Mouse (Mus musculus) midbrain, embryonic 13.5 days (tissue): Measurements from ENCODE around the gene Slc38a3. TPM values are rescaled to one million over a fixed set of nuclear protein-coding genes. Genes with fewer than 3 reads are reported as not detected.
A peak's percentile ranks its signal among the peaks of the same experiment; 100 is the strongest.

Experiments
- ATAC-seq: fragments of 200-750 bp; cut with Nextera tagmentation; 2 replicates; pipeline ENCODE4 v1.8.0; 2017; ENCODE audit warnings: mild to moderate bottlenecking, moderate TSS enrichment, moderate library complexity
- H3K27ac ChIP-seq: fragments of 300-500 bp; sonication (generic); 2 replicates; pipeline ENCODE4 v1.5.1; 2015; ENCODE audit warnings: inconsistent platforms, mild to moderate bottlenecking, moderate library complexity
- H3K27me3 ChIP-seq: fragments of 300-500 bp; sonication (generic); 2 replicates; pipeline ENCODE4 v1.6.1; 2015; ENCODE audit warnings: mild to moderate bottlenecking, inconsistent platforms
- H3K36me3 ChIP-seq: fragments of 300-500 bp; sonication (generic); 2 replicates; pipeline ENCODE4 v1.6.1; 2015; ENCODE audit warnings: mild to moderate bottlenecking, inconsistent platforms
- H3K4me1 ChIP-seq: fragments of 300-500 bp; sonication (generic); replicated peaks from 2 replicates; pipeline ENCODE4 v1.6.1; 2015; ENCODE audit warnings: inconsistent platforms
- H3K4me2 ChIP-seq: fragments of 300-500 bp; sonication (generic); replicated peaks from 2 replicates; pipeline ENCODE4 v1.6.1; 2015; ENCODE audit warnings: moderate library complexity, mild to moderate bottlenecking, inconsistent platforms
- H3K4me3 ChIP-seq: fragments of 300-500 bp; sonication (generic); replicated peaks from 2 replicates; pipeline ENCODE4 v1.5.1; 2015; ENCODE audit warnings: mild to moderate bottlenecking, inconsistent platforms
- H3K9ac ChIP-seq: fragments of 300-500 bp; sonication (generic); replicated peaks from 2 replicates; pipeline ENCODE4 v1.6.1; 2015; ENCODE audit warnings: mild to moderate bottlenecking, inconsistent platforms
- H3K9me3 ChIP-seq: fragments of 300-500 bp; sonication (generic); 2 replicates; pipeline ENCODE4 v1.6.1; 2016; ENCODE audit warnings: mild to moderate bottlenecking, inconsistent platforms
- WGBS: fragments of 180-500 bp; shearing (Covaris S2); methylation state at CpG from one replicate; pipeline ENCODE4 v1.1.7; 2015; 5-methylcytosine and 5-hydroxymethylcytosine counted together
- polyA plus RNA-seq: library from polyadenylated mRNA; unstranded; fragments of >200 nt; fragmentation: Nextera tagmentation; extraction: Ambion mirVana; gene quantifications from 2 replicates; pipeline ENCODE4 v1.2.1, GENCODE M21; 2015

Gene Slc38a3
- polyA plus RNA-seq, 1 experiment from 2014 or later, result 22.0 TPM

DNA sequence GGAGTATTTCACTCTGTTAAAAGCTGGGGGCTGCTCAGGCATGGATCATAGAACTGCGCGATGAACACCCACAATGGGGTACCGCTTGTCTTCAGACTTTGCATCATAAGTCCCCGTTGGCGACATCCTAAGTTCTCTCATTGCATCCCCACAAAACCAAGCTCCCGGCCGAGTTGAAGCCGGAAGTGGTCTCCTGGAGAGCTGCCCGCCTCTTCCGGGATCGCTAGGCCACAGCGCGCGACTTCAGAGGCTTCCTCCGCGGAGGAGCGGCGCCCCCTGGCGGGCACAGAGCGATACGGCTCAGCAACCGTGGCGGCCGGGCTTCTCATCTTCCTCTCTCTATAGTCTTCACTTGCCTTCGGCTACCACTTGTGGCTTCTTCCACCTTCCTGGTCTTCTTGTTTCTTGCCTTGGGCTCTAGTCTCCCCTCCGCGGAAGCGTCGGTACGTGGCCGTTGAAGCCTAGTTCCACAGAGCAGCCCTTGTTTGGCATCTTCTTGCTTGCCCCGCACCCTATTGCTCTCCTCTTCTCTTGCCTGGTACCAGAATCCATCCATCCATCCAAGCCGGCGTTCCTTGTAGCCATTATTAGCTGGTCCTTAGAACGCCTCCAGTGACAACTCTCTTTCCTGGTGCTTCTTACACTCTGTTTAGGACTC, 24.7 kb downstream of the Slc38a3 start:
- Histone ChIP-seq H3K4me3 (peak overlapping the region; percentile 38), H3K36me3 (no peaks in the 10 kb centered on the region), H3K27ac (peak overlapping the region; percentile 45; the same call in 1 of the 2 replicates), H3K27me3 (no peaks in the 10 kb centered on the region), H3K4me1 (peaks cover 36% of the 10 kb centered on the region), H3K9ac (peak overlapping the region; percentile 63), H3K9me3 (no peaks in the 10 kb centered on the region), H3K4me2 (peak overlapping the region; percentile 58)
- WGBS, result 5% methylated on average over 35 of the region's 35 CpGs
- ATAC-seq, result peak; percentile 76

DNA sequence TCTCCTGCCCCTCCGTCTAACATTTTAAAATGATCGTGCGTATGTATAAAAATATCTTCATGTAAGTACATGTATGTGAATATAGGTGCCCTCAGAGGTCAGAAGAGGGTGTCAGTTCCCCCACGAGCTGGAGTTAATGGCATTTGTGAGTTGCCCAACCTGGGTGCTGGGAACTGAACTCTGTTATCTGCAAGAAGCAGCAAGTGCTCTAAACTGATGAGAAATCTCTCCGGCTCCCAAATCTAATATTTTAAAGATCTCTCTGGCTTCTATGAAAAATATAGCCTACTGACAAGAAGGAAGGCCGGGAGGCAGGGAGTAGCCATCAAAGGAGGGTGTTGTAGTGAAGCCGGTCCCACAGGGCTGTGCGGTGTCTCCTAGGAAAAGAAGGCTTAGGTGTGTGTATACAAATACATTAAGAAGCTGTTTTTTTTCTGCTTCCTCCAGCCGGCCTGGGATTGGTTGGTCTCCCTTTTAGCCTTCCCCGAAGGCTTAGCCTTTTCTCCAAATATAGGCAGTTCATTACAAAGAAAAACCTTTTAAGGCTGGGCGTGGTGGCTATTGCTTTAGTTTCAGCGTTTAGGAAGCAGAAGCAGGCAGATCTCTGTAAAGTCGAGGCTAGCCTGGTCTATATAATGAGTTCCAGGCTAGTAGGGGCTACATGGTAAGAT, 25.7 kb downstream of the Slc38a3 start:
- no peaks in the 10 kb centered on the region for H3K36me3 ChIP-seq
- H3K9ac ChIP-seq, result peak overlapping the region; percentile 63; the same call in 1 of the 2 replicates
- no peaks in the 10 kb centered on the region for H3K27me3 ChIP-seq
- H3K4me2 ChIP-seq, result peak overlapping the region; percentile 58
- 95% methylated on average over 13 of the region's 13 CpGs for WGBS
- H3K4me1 ChIP-seq, result peaks cover 36% of the 10 kb centered on the region
- no peak overlapping the region for H3K27ac ChIP-seq
- no peak for ATAC-seq
- peak overlapping the region; percentile 38; the same call in 1 of the 2 replicates for H3K4me3 ChIP-seq
- no peaks in the 10 kb centered on the region for H3K9me3 ChIP-seq

DNA sequence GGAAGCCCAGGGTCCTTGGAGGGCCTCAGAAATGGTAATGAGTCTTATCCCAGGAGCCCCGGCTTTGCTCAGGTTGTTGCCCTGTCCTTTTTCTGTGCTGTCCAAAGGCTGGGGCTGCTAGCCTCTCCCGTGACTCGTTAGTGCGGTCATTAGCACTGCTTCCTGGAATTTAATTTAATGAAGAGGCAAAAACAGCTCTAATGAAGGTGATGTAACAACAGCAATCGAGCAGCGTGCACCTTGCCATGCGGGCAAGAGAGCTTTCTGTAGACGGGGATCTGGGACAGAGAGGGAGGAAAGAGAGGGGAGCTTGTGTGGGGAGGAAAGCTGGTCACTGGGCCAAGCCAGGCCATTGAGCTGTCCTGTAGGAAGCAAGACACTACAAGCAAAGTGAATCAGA, 27.7 kb downstream of the Slc38a3 start:
- no peaks in the 10 kb centered on the region for H3K9me3 ChIP-seq
- no peak overlapping the region for H3K4me3 ChIP-seq
- ATAC-seq, result no peak
- no peak overlapping the region for H3K9ac ChIP-seq
- 36% methylated on average over 8 of the region's 8 CpGs for WGBS
- no peaks in the 10 kb centered on the region for H3K36me3 ChIP-seq
- peak overlapping the region; percentile 21; the same call in 1 of the 2 replicates for H3K27ac ChIP-seq
- no peaks in the 10 kb centered on the region for H3K27me3 ChIP-seq
- H3K4me1 ChIP-seq, result peaks cover 49% of the 10 kb centered on the region
- H3K4me2 ChIP-seq, result no peak overlapping the region

DNA sequence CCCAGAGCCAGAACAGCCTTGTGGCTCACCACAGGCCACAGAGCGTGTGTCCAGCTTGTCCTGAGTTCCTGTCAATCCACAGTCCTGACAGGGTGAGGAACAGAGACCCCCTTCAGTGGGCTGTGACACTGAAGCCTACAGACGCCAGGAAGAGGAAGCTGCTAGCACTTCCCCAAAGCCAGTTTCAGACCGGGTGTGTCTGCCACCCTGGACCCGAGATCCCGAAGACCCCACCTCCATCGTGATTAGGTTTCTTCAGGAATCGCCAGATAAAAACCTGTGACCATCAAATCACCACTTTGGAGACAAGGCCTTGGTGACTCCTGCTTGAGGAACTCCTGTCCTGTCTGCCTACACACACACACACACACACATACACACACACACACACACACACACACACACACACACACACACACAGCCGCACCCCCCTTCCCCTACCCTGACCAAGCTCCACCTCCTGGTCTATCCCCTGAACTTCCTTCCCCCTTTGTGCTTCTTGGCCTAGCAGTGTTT, 29.0 kb downstream of the Slc38a3 start:
- Histone ChIP-seq H3K9me3 (no peaks in the 10 kb centered on the region), H3K4me1 (peaks cover 58% of the 10 kb centered on the region), H3K4me3 (no peak overlapping the region), H3K36me3 (no peaks in the 10 kb centered on the region), H3K27me3 (no peaks in the 10 kb centered on the region), H3K9ac (no peak overlapping the region), H3K4me2 (no peak overlapping the region), H3K27ac (no peak overlapping the region)
- no peak for ATAC-seq
- 37% methylated on average over 7 of the region's 8 CpGs for WGBS

DNA sequence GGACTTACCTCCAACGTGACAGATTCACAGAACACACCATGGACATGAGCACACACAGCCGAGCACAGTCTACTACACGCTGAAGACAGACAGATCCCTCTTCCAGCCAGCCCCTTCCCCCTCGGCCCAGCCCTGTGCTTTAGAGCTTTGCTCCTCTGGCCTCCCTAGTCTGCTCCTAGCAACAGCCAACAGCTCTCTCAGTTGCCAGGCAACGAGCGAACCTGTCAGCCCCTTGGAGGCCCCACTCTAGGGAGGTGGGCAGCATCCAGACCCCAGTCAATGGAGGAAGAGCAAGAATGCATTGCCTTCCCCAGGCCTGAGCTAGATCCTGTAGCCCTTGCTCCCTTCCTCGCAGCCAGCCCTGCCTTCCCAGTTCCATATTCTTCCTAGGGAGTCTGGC, 32.3 kb downstream of the Slc38a3 start:
- Histone ChIP-seq H3K9ac (peak overlapping the region; percentile 17), H3K4me2 (peak overlapping the region; percentile 37), H3K4me3 (no peak overlapping the region; the same call in 1 of the 2 replicates), H3K27me3 (no peaks in the 10 kb centered on the region), H3K9me3 (no peaks in the 10 kb centered on the region), H3K27ac (peak overlapping the region; percentile 89), H3K4me1 (peaks cover 66% of the 10 kb centered on the region), H3K36me3 (no peaks in the 10 kb centered on the region)
- peak; percentile 67 for ATAC-seq
- 4% methylated on average over 7 of the region's 7 CpGs for WGBS

DNA sequence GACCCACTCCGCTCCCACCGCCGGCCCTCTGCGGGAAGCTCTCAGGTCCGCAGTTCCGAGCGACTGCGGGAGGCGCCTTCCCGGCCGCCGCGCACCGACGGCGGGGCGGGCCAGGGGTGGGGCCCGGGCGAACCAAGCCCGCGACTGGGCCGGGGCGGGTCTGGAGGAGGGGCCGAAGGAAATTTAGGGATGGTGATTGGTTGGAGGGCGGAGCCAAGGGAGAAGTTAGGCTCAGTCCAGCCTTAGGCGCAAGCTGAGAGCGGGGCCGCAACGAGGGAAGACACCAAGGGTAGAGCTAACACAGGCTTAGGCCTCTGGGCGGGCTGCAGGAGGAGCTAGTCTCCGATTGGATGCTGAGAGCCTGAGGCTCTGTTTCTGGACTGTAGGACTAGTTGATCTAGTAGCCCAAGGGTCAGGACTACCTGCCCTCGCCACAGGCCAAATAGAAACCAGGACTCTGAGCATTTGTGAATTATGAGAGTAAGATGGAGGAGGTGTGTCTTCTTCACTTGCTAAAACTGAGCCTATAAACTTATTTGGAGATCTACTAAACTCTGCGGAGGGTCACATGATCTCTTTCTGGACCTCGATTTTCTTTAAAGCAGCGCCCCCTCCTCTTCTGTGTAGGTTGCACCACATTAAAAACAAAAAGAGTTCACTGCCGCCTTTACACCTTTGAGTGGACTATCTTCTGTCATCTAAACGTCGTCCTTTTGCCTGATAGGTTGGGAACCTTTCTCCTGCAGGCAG, 33.9 kb downstream of the Slc38a3 start, which contains the start of gene Gnai2:
TSS of gene Gnai2 (minus strand) at position 89 of the 750 bp plus-strand sequence.
- H3K27me3 ChIP-seq, result no peaks in the 10 kb centered on the region
- H3K4me1 ChIP-seq, result peaks cover 67% of the 10 kb centered on the region
- H3K4me2 ChIP-seq, result peak within 1 kb of the TSS; percentile 90

DNA sequence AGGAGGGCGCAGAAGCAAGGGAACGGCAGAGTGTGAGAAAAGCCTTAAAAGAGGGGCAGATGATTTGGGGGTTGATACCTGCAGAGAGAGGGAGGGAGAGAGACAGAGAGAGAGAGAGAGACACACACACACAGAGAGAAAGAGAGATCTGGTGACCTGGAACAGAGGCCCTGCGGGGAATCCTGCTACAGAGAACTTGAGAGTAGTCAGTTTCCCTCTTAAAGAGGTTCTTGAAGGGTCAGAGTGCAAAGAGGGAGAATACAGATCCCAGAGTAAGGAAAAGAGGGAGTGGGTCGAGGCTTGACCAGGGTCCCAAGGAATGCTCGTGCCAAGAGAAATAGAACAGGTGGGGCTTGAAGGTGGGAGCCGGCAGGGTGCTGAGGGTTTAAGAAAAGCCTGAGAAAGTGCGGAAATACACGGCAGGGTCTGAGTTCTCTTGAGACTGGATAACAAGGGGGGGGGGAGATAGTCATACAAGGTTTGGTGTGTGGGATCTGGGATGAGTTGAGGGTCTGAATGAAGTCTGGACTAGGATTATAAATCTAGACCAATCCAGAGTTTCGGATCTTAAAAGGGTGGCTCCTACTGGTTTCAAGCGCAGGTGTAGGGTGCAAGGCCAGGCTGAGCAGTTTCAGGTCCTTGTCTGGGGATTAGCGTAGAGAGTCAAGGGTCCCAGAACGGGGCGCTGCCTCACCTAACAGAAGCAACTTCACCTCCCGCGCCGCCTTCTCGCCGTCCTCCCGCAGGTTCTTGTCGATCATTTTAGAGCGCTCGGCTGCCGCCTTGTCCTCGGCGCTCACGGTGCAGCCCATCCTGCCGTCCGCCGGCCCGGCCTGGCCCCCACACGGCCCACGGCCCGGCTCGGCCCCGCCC, 34.7 kb downstream of the Slc38a3 start:
- Histone ChIP-seq H3K9ac (peak overlapping the region; percentile 97), H3K9me3 (no peaks in the 10 kb centered on the region), H3K27me3 (no peaks in the 10 kb centered on the region), H3K27ac (peak overlapping the region; percentile 98), H3K4me3 (peak overlapping the region; percentile 87), H3K4me2 (peak overlapping the region; percentile 90), H3K36me3 (no peaks in the 10 kb centered on the region), H3K4me1 (peaks cover 69% of the 10 kb centered on the region)
- WGBS, result under 1% methylated on average over 30 of the region's 35 CpGs
- no peak for ATAC-seq

More for the DNA sequence above, 33.9 kb downstream of the Slc38a3 start, which contains the start of gene Gnai2:
- ATAC-seq, result peak; percentile 83
- peak within 1 kb of the TSS; percentile 98 for H3K27ac ChIP-seq
- WGBS, result 6% methylated on average over 22 of the region's 38 CpGs
- H3K9me3 ChIP-seq, result no peaks in the 10 kb centered on the region
- peak within 1 kb of the TSS; percentile 87 for H3K4me3 ChIP-seq
- peak within 1 kb of the TSS; percentile 97 for H3K9ac ChIP-seq
- H3K36me3 ChIP-seq, result no peaks in the 10 kb centered on the region

DNA sequence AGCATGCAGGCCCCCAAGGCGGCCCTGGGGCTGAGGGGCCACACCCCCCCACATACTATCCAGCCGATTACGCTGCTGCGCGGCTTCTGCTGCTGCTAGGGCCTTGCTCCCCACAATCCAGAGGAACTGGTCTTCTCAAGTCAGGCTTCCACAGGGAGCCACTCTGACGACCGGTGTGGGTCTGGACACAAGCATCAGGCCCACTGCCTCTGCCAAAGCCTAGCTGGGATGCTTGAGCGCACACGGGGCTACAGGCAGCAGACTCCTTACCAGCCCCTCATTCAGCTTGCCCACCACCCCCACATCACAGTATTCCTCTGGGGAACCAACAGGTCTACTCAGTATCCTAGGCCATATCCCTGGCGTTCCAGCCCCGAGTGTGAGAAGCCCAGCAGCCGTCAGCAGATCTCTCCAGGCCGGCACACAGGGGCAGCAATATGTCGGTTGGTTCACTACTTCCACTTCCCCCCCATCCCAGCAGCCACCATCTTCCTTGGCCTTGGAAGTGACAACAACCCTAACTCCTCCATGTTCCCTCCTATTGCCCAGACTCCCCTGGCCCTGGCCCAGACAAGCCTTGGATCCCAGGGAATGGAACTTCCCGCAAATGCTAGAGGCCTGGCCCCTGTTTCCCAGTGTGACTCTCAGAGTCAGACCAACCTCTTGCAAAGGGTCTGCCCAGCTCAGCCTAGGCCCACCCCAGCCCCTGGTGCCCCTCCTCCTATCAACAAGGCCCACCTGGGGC, 35.5 kb downstream of the Slc38a3 start:
- WGBS, result 2% methylated on average over 15 of the region's 15 CpGs
- ATAC-seq, result no peak
- H3K9me3 ChIP-seq, result no peaks in the 10 kb centered on the region

DNA sequence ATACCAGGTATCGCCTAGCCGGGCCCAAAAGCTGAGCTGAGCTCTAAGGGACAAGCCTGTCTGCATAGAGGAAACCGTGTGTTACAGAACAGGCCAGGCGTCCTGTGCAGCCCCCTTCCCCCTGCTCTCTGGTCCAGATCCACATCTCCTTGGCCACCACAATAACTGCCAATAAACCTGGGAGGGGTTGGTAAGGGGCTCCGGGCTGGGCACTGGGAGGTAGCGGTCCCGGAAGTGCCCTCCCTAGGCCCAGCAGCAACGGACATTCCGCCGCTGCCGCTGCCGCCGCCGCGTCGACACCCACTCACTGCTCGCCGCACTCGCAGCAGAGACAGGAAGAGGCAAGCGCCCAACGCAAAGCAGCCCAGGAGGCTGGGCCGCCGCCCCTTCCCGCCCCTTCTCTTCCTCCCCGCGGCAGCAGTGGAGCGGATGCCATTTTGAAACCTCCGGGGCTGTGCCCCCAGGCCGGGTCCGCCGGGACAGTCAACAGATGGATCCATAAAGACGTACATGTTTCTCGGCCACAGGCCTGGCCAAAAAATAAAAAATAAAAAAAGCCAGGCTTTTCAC, 36.2 kb downstream of the Slc38a3 start:
- ATAC-seq, result no peak
- H3K36me3 ChIP-seq, result no peaks in the 10 kb centered on the region
- under 1% methylated on average over 33 of the region's 33 CpGs for WGBS
- peak overlapping the region; percentile 90 for H3K4me2 ChIP-seq
- H3K9ac ChIP-seq, result peak overlapping the region; percentile 97
- peak overlapping the region; percentile 87 for H3K4me3 ChIP-seq
- H3K9me3 ChIP-seq, result no peaks in the 10 kb centered on the region
- H3K4me1 ChIP-seq, result peaks cover 83% of the 10 kb centered on the region
- peak overlapping the region; percentile 98 for H3K27ac ChIP-seq
- H3K27me3 ChIP-seq, result no peaks in the 10 kb centered on the region

More for the DNA sequence above, 35.5 kb downstream of the Slc38a3 start:
- peak overlapping the region; percentile 97 for H3K9ac ChIP-seq
- no peaks in the 10 kb centered on the region for H3K36me3 ChIP-seq
- H3K27ac ChIP-seq, result peak overlapping the region; percentile 98
- H3K4me3 ChIP-seq, result peak overlapping the region; percentile 87
- H3K4me1 ChIP-seq, result peaks cover 77% of the 10 kb centered on the region
- H3K27me3 ChIP-seq, result no peaks in the 10 kb centered on the region
- H3K4me2 ChIP-seq, result peak overlapping the region; percentile 90

DNA sequence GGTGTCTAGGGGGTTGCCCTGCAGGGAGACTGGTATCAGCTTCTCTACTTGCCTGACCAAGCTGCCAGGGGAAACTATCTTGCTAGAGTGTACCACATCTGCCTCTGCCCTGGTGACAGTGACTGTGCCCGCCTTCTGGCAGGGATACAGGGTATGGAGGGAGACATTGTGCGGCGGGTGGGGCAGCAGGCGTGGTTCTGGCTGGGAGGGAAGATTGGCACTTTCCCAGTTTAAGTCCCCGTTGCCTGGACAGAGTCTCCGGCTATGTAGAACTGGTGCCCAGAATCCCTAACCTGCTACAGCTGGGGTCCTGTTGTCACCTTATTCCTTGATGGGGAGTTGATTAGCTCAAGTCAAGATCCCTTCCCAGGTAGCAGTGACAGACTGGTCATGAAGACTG, 36.9 kb downstream of the Slc38a3 start:
- Histone ChIP-seq H3K27me3 (no peaks in the 10 kb centered on the region), H3K4me2 (peak overlapping the region; percentile 90), H3K9ac (peak overlapping the region; percentile 97), H3K36me3 (no peaks in the 10 kb centered on the region), H3K4me3 (peak overlapping the region; percentile 87), H3K9me3 (no peaks in the 10 kb centered on the region), H3K4me1 (peaks cover 85% of the 10 kb centered on the region), H3K27ac (peak overlapping the region; percentile 98)
- no peak for ATAC-seq
- WGBS, result 17% methylated on average over 6 of the region's 6 CpGs
